Mouse (Mus musculus): ENCODE measurements around the gene Gm1553. TPM values are rescaled to one million over a fixed set of nuclear protein-coding genes. Genes with fewer than 3 reads are reported as not detected.

The Gm1553 gene
- not detected in 2 replicates for polyA plus RNA-seq (2015; fragmentation: Nextera tagmentation; extraction: Ambion mirVana)

GRCm38 (mm10) chr10:82492518-82492917 is at the start of gene Gm1553:
Gene Gm1553, minus strand, starts transcription at chr10:82492618.
- Histone ChIP-seq H3K4me3 (no peak within 1 kb of the TSS), H3K27ac (replicated peaks) (no peak within 1 kb of the TSS), H3K27me3 (no peaks in the 10 kb centered on the region), H3K9me3 (no peaks in the 10 kb centered on the region), H3K4me1 (no peaks in the 10 kb centered on the region), H3K4me2 (replicated peaks) (no peak within 1 kb of the TSS), H3K36me3 (no peaks in the 10 kb centered on the region), H3K9ac (replicated peaks) (no peak within 1 kb of the TSS)
- ATAC-seq (replicated peaks) = no peak
- 87% methylated on average over 2 of the region's 2 CpGs for WGBS

Other genes with a start within 250 kb of the Gm1553 start
- not detected in 2 replicates for gene 4932415D10Rik, start 176.0 kb downstream of the Gm1553 start, polyA plus RNA-seq (2015; fragmentation: Nextera tagmentation; extraction: Ambion mirVana)
- gene Gm4924, start 138.4 kb downstream of the Gm1553 start, polyA plus RNA-seq (2015; fragmentation: Nextera tagmentation; extraction: Ambion mirVana) = 12.1 and 13.5 TPM in 2 replicates
- gene 1190007I07Rik, start 130.6 kb upstream of the Gm1553 start, polyA plus RNA-seq (2015; fragmentation: Nextera tagmentation; extraction: Ambion mirVana) = 34.1 and 34.2 TPM in 2 replicates
- 223 and 227 TPM in 2 replicates for gene Tdg, start 137.2 kb upstream of the Gm1553 start, polyA plus RNA-seq (2015; fragmentation: Nextera tagmentation; extraction: Ambion mirVana)
- gene Glt8d2, start 198.0 kb upstream of the Gm1553 start, polyA plus RNA-seq (2015; fragmentation: Nextera tagmentation; extraction: Ambion mirVana) = 2.9 and 3.7 TPM in 2 replicates
- gene Hcfc2, start 203.5 kb upstream of the Gm1553 start, polyA plus RNA-seq (2015; fragmentation: Nextera tagmentation; extraction: Ambion mirVana) = 51.4 and 54.7 TPM in 2 replicates